Mouse (Mus musculus): ENCODE data around the gene Smox.

- no peak for TF ChIP-seq CTCF (IDR thresholded peaks at IDR 0.05; ENCODE audit: control insufficient read depth, insufficient read depth, low read length)
- no peak for TF ChIP-seq POLR2A (IDR thresholded peaks at IDR 0.05; ENCODE audit: borderline replicate concordance, control insufficient read depth, low read depth, low read length)
These were observed 30.2 kb upstream of the Smox start for GRCm38 (mm10) chr2:131460946-131461682.

Measured in bone marrow, adult 2 months (tissue).